Mouse (Mus musculus) cerebellum, adult 2 months (tissue): ENCODE data around the gene Mymx.

Source experiments
- CTCF ChIP-seq: fragments of 200-500 bp; IDR thresholded peaks from 2 replicates; pipeline ENCODE4 v1.5.1; 2011; ENCODE audit warnings: low read depth, mild to moderate bottlenecking, control low read depth, low read length, moderate library complexity, borderline replicate concordance; ENCODE audit not compliant: insufficient read depth
- POLR2A ChIP-seq: fragments of 200-500 bp; IDR thresholded peaks from 2 replicates; pipeline ENCODE4 v1.6.1; 2011; ENCODE audit warnings: low read length, control low read depth, borderline replicate concordance; ENCODE audit not compliant: insufficient read depth

DNA sequence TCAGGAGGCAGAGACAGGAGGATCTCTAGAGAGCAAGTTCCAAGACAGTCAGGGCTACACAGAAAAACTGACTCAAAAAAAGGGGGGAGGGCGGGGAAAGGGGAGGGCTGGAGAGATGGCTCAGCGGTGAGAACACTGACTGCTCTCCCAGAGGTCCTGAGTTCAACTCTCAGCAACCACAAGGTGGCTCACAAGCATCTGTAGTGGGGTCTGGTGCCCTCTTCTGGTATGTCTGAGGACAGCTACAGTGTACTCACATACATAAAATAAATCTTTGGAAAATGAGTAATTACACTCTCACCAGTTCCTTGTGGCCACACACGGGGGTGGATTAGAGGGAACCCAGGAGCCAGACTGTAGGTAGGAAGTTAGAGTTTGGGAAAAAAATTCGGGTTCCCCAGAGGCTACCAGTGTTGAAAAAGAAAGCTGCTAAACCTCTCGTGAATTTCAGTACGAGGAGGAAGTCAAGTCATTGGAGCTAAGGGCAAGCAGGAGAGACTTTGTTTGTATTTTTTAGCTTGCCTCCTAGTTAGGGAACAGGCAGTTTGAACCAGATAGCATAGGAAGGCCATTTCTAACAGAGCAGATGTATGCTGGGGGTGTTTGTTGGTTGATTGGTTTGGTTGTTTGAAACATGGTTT lies 19.1 kb downstream of the Mymx start:
- TF ChIP-seq POLR2A (no peak), CTCF (peak; percentile 52; the same call in 1 of the 2 replicates)
